In genomic region chr1:88727369-88727768, GRCm38 (mm10) we compare ENCODE assay signal across 26 mouse cellular contexts.
"Had no signal": no experiment of that assay in that cellular context is flagged by ENCODE, and none has a peak within 500 bp of the region (broad histone marks: within the 10 kb centered on the region; RNA-seq: fewer than 3 reads in every experiment).

No protein-coding gene starts in this region.

- H3K9me3 ChIP-seq: embryonic facial prominence, embryonic 10.5 days; embryonic facial prominence, embryonic 12.5 days; embryonic facial prominence, embryonic 13.5 days; embryonic facial prominence, embryonic 15.5 days; forebrain, embryonic 12.5 days; forebrain, embryonic 13.5 days; forebrain, embryonic 15.5 days; heart, embryonic 10.5 days had no signal

- H3K4me1 ChIP-seq: embryonic facial prominence, embryonic 10.5 days; embryonic facial prominence, embryonic 12.5 days; embryonic facial prominence, embryonic 13.5 days; embryonic facial prominence, embryonic 15.5 days; forebrain, embryonic 10.5 days; forebrain, embryonic 12.5 days; forebrain, embryonic 13.5 days; forebrain, embryonic 15.5 days; heart, embryonic 10.5 days had no signal

- H3K9ac ChIP-seq: embryonic facial prominence, embryonic 12.5 days; embryonic facial prominence, embryonic 13.5 days; embryonic facial prominence, embryonic 15.5 days; forebrain, embryonic 12.5 days; forebrain, embryonic 13.5 days; forebrain, embryonic 15.5 days; forebrain, postnatal 0 days had no signal

- H3K4me3 ChIP-seq: embryonic facial prominence, embryonic 10.5 days; embryonic facial prominence, embryonic 12.5 days; embryonic facial prominence, embryonic 13.5 days; embryonic facial prominence, embryonic 15.5 days; erythroblast, embryonic 14.5 days; forebrain, embryonic 10.5 days; forebrain, embryonic 12.5 days; forebrain, embryonic 13.5 days; forebrain, embryonic 15.5 days; gastrocnemius, adult 2 months; heart, adult 2 months; heart, embryonic 10.5 days had no signal

- H3K36me3 ChIP-seq: embryonic facial prominence, embryonic 10.5 days; embryonic facial prominence, embryonic 12.5 days; embryonic facial prominence, embryonic 13.5 days; embryonic facial prominence, embryonic 15.5 days; forebrain, embryonic 10.5 days; forebrain, embryonic 12.5 days; forebrain, embryonic 15.5 days; heart, embryonic 10.5 days had no signal

- H3K27me3 ChIP-seq: embryonic facial prominence, embryonic 12.5 days; embryonic facial prominence, embryonic 13.5 days; embryonic facial prominence, embryonic 15.5 days; forebrain, embryonic 12.5 days; forebrain, embryonic 13.5 days; forebrain, embryonic 15.5 days had no signal

- H3K27ac ChIP-seq: embryonic facial prominence, embryonic 10.5 days; embryonic facial prominence, embryonic 12.5 days; embryonic facial prominence, embryonic 13.5 days; embryonic facial prominence, embryonic 15.5 days; forebrain, embryonic 10.5 days; forebrain, embryonic 12.5 days; forebrain, embryonic 13.5 days; forebrain, embryonic 15.5 days; gastrocnemius, adult 2 months; heart, adult 2 months; heart, embryonic 10.5 days had no signal

- DNase-seq: cerebellum, adult 9-11 months; cerebellum, postnatal 10 days; cerebellum, postnatal 14 days; cerebellum, postnatal 25 days; cerebellum, postnatal 36 days; embryo, embryonic 11 days; forebrain, postnatal 0 days; gastrocnemius, adult 2 months; gastrocnemius, postnatal 10 days; gastrocnemius, postnatal 14 days; gastrocnemius, postnatal 25 days; gastrocnemius, postnatal 36 days; heart, adult 18-20 months; heart, adult 2 months had no signal

- ATAC-seq: forebrain, embryonic 13.5 days; forebrain, embryonic 14.5 days; forebrain, embryonic 15.5 days; forebrain, embryonic 16.5 days; forebrain, postnatal 0 days had no signal
